Mouse (Mus musculus): ENCODE results near the gene Pin4. TPM values are rescaled to one million over a fixed set of nuclear protein-coding genes. Genes with fewer than 3 reads are reported as not detected.
"Not testable (repeated sequence)": the region's sequence is repeated elsewhere in the genome, so short reads cannot be mapped to it uniquely, and the experiment has no call there.

Pin4 gene
- total RNA-seq (2021) (10 to 100 TPM; 65.5 to 72.8 TPM), polyA plus RNA-seq (2012; rRNA removed) (not detected in 2 replicates)
- long read RNA-seq, transcript Pin4-201 (4 exons, 489 nt): major isoform, 36 of 41 reads
- long read RNA-seq, partial matches to known transcripts: 4 of 41 reads
- long read RNA-seq, other reads (novel, unspliced or antisense): 1 of 41 reads

DNA sequence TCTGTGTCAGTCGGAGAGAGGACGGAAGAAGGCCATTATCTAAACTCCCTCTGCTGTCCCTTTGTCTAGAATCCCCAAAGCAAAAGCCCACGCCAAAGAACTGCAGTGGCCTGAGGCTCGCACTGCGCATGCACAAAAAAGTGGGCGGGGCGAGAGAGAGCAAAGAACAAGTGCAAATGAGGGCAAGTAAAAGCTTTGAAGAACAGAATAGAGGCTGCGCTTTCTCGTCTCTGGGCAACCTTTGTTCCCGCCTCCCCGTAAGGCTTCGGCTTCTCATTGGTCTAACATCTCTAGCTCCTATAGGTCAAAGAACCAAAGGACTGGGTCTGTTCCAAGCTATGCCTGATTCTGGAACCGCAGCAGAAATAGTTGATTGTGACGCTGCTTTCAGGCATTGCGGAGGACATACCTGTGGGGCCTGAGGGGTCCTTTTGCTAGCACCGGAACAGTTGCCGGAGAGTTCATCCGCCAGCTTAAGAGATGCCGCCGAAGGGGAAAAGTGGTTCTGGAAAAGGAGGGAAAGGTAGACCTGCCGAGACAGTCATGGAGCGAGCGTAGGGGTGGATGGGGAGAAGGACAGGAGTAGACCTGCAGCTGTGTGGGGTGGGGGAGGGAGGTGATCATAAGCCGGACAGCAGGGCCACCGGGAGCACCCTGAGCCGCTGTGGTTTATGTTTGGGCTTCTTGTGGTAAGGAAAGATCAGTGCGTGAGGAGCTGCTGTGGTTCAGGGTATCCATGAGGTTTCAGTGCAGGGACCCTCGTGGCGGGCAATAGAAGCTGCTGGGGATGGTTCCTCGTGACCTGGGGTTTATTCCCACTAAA, at the start of gene Pin4:
Gene Pin4, plus strand, starts transcription at position 406 of the 823 bp plus-strand sequence.
- peak; percentile 93 for DNase-seq

DNA sequence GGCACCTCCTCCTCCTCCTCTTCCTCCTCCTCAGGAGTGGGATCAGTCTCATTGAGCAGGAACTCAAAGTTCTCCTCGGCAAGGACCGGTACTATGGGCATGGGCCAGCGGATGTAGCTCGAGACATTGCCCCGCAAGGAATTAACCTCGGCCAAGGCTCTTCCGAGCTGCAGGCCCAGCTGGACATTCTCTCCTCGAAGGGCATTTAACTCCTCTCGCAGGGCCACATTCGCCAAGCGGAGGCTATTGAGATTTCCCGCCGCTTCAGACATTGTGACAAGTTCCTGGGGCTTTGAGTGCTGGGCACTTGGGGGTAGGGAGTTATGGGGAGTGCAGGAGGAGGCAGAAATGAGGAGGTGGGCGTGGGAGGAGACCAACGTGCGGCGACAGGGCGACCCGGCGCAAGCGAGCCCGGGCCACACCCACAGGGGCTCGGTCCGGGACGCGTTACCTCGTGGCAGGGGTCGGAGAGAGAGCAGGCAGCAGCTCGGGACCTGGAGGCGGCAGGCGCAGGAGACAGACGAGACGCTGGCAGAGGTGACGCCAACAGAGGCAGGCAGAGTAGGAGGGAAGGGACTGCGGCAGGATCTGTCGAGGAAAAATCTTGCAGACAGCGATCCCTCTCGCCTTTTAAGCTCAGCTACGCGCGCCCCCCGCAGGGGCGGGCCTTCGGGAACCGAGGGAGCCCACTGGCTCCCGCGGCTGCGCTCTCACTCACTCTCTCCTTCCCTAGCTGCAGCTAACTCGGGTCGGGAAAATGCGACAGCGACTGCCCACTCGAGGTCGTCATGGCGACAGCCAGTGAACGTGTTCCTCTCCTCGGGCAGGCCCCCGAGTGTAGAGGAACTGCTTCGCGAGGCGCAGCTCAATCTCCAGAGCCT, 48.4 kb upstream of the Pin4 start, which contains the start of gene Rtl5:
Gene Rtl5, minus strand, starts transcription at position 714 of the 881 bp plus-strand sequence.
- DNase-seq: peak; percentile 85

DNA sequence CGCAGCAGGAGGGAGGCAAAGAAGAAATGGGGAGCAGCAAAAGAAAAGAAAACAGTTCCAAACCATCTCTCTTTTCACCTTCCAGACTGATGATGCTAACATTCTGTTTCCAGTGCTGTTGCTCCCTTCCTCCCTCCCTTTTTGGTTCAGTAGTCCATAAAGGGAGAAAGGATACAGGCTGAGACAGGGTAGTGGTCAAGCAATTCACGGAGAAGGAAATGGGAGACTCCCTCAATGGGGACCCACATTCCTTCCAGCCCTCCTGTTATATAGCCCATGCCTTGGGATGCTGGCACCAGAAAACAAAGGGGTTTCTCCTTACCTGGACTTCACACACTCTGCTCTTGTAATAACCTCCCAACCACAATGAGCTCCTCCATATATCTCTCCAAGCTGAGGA, 47.7 kb upstream of the Pin4 start:
- DNase-seq: no peak

DNA sequence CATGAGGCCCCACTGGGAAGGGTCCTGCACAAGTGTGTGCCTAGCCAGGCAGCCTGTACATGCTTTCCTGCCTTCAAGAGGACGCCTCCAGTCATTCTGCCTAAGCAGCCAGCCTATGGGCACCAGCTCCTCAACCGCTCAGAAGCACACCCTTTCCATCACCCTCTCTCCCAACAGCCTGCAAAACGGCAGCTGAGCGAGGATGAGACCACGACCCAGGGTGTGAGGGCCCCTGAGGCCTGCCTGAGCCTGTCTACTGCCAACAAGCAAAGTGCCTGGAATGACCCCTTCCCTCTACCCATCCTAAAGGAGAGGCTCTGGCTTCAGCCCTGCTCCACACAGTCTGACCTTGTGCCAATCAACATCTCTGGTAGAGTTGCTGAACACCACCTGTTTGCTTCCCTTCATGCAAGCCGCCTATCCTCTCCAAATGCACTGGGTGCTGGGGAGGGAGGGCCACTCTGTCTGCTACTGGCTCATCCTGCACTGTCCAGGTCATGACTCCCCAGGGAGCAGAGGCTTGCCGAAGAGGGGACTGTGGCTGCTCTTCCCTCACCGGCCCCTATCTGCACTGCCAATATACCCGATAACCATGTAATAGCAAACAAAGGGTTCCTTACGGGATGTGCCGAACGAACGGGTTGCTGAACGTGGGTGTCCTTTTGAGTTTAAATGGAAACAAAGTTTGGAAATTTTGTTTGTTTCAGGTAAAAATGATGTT, 45.5 kb upstream of the Pin4 start:
- no peak for DNase-seq

DNA sequence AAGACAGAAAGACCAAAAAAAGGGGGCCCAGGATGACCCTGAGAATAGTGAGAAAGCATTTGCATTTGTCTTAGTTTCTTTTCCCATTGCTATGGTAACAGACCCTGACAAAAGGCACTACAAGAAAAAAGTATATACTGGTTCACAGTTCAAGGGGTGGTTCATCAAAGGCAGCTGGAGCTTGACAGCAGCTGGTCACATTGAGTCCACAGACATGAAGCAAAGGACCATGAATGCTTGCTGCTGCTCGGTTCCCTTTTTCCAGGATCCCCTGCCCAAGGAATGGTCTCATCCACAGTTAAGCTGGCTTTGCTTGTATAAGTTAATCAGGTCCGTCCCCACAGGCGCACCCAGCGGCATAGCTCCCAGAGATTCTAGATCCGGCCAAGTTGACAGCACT, 44.8 kb upstream of the Pin4 start:
- DNase-seq: no peak

DNA sequence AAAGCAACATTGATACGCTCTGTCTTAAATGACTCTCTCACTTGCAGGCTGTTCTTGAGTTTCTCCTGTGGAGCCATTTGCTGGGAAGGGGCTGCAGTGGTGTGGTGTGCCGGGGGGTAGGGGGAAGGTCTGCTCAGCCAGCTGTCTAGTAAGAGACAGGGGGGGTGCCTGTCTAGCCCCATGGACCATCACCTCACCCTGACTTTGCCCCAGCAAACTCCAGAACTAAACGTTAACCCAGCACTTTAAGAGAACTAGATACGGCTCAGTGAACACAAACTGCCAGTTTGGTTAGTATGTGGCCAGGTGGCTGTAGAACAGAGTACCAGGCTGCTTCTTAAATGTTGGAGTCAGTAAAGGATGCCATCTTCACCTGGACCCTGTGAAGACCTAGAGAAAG, 44.1 kb upstream of the Pin4 start:
- no peak for DNase-seq

DNA sequence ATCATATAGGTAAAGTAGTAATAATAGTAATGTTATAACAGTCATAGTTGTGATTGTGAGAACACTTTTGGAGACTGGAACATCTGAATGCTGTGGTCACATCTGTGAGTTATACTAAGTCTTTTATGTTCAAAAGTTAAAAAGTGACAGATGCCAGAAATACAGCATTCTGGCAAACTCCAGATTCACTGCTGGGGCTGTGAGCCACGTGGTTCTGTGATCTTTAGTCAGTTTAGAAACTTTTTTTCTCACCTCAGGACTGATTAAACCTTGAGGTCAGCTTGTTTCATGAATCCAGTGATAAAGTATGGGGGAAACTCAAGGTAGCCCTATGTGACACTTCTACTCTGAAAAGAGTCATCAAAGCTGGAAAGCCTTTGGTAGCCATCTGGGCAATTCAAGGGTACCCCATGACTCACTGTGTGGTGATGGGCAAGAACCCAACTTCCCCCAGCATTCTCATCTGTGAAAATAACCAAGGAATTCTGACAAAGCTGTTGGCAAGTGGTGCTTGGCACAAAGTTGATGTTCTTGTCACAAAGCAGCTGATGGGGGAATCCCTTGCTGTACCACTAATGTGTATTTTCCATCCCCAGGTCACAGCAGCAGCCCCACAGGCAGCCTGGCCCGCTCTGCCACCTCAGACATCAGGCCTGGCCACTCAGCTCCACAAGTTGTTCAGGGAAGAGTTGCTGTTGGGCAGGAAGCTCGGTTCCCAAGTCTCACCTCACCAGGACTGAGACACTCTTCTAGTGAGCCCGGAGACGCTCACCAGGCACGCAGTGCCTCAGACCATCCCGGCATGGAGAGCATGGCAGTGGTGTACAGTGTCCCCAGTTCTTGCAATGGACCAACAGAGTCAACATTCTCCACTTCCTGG, 42.1 kb upstream of the Pin4 start:
- peak; percentile 25 for DNase-seq

DNA sequence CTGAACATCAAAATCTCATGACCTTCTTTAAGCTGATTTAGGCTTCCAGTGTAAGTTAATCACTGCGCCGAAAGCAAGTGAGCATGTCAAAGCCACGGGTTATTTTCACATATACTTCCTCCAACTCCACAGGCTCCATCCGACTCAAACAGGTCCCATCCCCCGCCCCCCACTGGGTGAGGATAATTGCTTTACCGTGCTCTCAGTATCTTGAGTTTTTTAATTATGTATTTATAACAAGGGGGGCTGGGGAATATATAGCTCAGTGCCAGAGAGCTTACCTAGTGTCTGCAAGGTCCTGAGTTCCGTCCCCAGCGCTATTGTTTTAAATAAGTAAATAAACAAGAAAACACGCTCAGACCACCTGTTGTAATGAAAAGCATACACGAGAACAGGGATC, 38.2 kb upstream of the Pin4 start:
- DNase-seq: no peak

DNA sequence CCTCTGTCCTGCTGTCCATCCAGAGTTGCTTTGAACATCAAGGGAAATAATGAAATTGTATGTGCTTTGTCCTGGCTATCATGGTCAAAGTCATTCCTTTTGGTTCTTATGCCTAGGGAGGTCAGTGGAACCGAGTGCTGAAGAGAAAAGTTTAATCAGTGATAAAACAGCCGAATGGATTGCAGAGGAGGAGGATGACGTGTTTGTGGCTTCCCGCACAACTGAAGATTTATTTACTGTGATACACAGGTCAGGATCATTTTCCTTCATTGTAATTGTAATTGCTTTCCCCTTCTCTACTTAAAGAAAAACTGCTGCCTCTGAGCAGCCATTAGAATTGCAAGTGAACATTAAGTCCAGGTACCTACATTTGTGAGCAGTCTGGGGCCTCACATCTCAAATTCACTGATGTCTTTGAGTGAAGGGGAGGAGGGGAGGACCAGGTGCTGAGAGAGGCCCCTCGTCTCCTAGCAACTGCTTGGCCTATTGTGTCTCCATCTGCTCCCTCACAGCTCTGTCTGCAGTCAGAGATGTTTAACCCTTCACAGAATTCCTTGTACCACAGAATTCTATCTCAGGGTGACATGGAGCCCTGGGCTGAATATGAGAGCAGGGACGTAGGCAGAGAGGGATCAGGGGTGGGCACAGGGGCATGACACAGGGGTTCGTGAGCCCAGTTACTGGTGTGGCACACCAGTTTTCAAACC, 37.5 kb upstream of the Pin4 start:
- DNase-seq: no peak

DNA sequence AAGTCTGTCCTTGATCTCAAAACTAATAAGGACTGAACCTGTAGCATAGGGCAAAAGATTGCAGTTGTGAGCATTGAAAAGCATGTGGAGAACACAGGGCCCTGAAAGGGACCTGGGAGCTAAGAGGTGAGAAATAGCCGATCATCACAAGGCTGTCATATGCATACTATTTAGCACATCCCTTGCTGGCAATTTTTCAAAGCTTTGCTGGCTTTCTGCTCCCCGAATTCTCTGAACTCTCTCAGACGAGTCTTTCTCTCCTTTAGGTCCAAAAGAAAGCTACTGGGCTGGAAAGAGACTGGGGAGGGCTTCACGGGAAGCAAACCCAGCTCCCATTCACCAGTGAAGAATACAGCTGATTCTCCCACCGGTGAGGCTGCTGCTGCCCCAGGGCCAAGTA, 36.9 kb upstream of the Pin4 start:
- no peak for DNase-seq

DNA sequence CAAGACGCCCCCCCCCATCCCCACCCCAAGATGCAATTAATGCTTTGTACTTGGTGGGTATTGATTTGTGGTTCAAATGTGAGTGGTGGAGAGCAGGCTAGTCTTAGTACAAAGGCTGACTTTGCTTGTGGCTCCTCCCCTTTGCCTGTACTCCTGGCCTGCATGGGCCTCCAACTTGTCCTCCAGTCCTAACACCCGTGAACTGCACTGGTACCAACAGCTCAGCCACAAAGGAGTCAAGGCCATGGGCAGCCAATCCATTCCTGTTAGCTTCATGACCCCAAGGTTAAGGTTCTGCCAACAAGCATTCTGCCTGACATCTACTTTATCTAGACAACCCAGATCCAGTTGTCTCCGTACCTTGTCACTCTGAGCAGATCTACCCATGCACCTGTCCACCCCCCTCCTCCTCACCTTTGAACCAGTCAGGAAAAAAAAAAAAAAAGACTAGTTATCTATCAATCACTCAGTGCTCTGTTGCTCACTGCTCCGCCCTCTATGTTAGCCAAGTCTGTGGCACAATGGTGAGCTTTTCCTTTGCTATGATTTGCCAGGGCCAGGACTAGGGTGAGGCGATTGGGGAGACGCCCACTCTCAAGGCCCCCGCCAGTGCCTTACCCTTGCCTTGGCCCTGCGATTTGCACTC, 33.3 kb upstream of the Pin4 start:
- DNase-seq: no peak

DNA sequence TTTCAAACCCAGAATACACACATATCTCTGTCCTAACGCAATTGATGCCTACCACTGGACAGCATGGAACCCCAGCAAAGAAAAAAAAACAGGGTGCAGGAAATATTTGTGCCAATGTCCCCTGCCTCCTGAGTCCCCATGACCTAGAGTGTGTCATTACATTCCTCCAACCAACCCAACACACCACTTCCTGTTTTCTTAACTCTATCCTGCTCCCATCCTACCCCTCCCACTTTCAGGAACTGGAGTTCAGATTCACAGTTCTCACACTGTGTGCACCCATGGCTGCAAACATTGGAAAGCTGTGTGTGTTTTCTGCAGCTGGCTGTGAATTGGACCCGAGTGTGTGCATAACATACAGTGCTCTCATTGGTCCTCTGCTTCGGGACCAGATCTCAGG, 28.6 kb upstream of the Pin4 start:
- no peak for DNase-seq

DNA sequence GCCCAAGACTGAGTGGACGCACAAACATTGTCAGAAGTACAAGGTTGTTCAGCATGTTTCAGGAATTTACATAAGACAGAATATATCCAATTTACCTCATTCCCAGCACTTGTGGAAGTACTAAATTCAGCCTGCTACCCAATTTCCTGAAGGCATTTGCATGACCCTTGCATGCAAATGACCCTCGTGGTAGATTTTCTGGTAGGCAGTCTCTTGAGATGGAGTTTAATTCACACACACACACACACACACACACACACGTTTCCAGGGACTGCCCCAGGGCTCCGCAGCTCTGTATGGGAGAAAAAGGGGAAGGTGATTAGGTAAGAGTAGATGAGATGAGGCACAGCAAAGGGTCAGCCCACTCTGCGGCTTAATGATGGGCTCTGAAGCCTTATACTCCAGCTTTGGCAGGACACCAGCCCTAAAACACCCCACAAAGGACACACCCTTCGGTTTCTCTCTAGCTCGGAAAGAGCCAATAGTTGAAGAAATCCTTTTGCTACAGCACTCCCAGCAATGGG, 24.8 kb upstream of the Pin4 start:
- DNase-seq: no peak

DNA sequence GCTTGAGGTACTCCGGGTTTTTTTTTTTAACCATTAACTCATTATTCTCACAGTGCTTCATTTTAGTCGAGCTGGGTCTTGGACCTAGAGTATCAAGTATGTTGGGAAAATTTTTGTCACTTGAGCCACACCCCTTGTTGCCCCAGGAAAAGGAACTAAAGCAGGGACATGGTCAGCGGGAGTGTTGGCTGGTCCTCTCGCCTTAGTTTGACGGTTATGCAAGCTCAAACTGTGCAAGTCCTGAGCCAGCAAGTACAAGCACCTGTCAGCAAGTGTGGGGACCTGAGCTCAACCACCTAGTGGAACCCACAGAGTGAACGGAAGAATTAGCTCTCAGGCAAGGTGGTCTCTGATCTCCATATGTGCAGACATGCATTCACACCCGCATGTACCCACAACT, 17.4 kb upstream of the Pin4 start:
- no peak for DNase-seq

DNA sequence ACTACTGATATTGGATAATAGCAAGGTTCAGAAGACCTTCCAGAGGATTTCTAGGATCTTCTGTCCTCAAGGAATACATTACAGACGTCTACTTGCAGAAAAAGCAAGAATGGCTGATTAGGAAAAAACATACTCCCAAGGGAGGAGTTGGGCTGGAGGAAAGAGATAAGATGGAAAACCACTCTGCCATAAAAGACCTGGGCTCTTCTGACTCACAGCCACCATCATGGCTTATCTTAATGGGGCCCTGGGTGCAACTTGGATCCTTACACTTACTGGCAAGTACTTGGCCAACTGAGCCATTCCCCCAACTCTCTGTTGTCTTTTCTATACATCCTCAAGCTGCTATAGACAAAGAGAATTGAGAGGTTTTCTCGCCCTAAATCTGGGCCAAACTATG, 15.4 kb upstream of the Pin4 start:
- DNase-seq: not testable (repeated sequence)

DNA sequence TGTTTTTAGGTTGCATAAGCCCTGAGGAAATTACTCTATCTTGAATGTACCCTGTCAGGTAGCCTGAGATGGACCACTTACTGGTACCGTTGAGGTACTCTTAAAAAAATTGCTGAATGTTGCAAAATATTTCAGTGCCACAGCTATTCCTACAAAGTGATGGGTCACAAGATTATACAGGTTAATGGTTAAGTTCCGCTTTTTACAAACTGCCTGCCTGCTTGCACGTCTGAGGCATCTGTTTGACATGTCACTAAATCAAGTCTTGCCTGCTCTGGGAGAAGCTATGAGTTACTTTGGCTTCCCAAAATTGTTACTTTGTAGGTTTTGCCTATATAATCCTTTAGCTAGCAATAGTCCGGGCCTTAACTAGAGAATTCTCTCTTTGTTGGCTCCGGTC, 9.9 kb upstream of the Pin4 start:
- not testable (repeated sequence) for DNase-seq

DNA sequence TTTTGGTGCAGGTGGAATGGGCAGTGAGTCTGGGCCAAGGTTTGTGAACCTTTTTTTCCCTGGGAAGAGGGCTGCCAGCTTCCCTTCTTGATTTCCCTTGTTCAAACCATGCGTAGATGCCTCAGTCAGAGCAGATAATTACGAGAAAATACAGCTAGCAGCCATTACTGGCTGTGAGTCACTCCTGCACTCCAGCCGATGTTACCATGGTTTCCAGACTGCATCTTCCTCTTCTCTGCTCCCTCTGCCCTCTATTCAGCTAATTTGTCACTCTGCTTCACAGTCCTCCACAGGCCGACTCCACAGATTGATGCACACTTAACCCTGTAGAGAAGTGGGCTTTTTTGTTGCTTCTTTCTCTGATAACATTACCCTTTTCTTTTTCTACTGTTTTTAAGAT, 3.6 kb upstream of the Pin4 start:
- DNase-seq: no peak

DNA sequence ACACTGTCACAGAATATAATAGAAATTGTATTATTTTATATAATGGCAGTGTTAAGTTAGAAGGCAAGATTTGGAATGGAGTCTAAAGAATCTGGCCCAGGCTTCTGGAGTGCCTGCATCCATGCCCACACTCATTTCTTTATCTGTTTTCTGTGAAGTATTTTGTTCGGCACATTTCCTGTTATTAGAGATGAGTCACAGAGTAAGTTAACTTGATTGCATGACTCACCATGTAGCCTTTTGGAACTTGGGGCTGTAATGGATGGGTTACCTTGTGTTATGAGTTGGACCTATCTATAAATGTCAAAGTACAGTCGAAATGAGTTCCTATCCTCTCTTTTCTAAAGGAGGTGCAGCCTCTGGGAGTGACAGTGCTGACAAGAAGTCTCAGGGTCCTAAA, 2.1 kb downstream of the Pin4 start:
- DNase-seq: no peak

DNA sequence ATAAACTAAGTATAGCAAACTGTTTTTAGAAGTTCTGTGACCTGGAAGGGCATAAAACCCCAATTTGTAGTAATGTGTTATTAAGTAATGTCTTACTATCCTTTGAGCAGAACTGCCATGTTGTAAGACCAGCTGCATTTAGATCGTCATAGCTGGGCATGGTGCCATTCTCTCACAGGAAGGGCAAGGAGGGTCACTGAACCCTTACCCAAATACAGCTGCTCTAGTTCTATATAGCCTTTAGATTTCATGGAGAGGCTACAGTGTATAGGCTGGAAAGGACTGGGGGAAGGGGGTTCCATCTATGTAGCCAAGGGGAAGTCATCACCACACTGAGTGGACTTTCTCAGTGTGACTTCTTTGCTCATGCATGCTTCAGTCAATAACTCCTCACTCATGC, 21.9 kb downstream of the Pin4 start:
- DNase-seq: no peak
